Mouse (Mus musculus) midbrain, embryonic 15.5 days (tissue): ENCODE measurements at regions not wholly inside any gene's neighbourhood (a gene's known extent, or its start where the extent isn't known, plus 50 kb on each side); places are given as distances from the start of the nearest gene placed in this dataset.
"Not testable (repeated sequence)": the region's sequence is repeated elsewhere in the genome, so short reads cannot be mapped to it uniquely, and the experiment has no call there.

Source experiments
- ATAC-seq: fragments of 200-750 bp; cut with Nextera tagmentation; replicated peaks from 2 replicates; pipeline ENCODE4 v1.8.0; 2017; ENCODE audit warnings: moderate TSS enrichment
- H3K27ac ChIP-seq: fragments of 300-500 bp; sonication (generic); 2 replicates; pipeline ENCODE4 v1.5.1; 2015; ENCODE audit warnings: mild to moderate bottlenecking, inconsistent platforms
- H3K27me3 ChIP-seq: fragments of 300-500 bp; sonication (generic); replicated peaks from 2 replicates; pipeline ENCODE4 v1.6.1; 2015; ENCODE audit warnings: inconsistent platforms
- H3K36me3 ChIP-seq: fragments of 300-500 bp; sonication (generic); replicated peaks from 2 replicates; pipeline ENCODE4 v1.6.1; 2015; ENCODE audit warnings: inconsistent platforms
- H3K4me1 ChIP-seq: fragments of 300-500 bp; sonication (generic); 2 replicates; pipeline ENCODE4 v1.6.1; 2015; ENCODE audit warnings: inconsistent platforms
- H3K4me2 ChIP-seq: fragments of 300-500 bp; sonication (generic); 2 replicates; pipeline ENCODE4 v1.6.1; 2015; ENCODE audit warnings: inconsistent platforms, mild to moderate bottlenecking, moderate library complexity
- H3K4me3 ChIP-seq: fragments of 300-500 bp; sonication (generic); 2 replicates; pipeline ENCODE4 v1.5.1; 2015; ENCODE audit warnings: mild to moderate bottlenecking, inconsistent platforms
- H3K9ac ChIP-seq: fragments of 300-500 bp; sonication (generic); 2 replicates; pipeline ENCODE4 v1.6.1; 2015; ENCODE audit warnings: mild to moderate bottlenecking, inconsistent platforms
- H3K9me3 ChIP-seq: fragments of 300-500 bp; sonication (generic); 2 replicates; pipeline ENCODE4 v1.6.1; 2016; ENCODE audit warnings: inconsistent platforms
- WGBS: fragments of 180-500 bp; shearing (Covaris S2); methylation state at CpG from one replicate; pipeline ENCODE4 v1.1.7; 2015; ENCODE audit warnings: mixed read lengths; 5-methylcytosine and 5-hydroxymethylcytosine counted together

- H3K36me3 ChIP-seq, result no peaks in the 10 kb centered on the region
Observed at GRCm38 (mm10) chr8:63829096-63829495, 123.0 kb downstream of the Sgo2b start.

GRCm38 (mm10) chr8:63828141-63828540 lies 123.9 kb downstream of the Sgo2b start:
- H3K36me3 ChIP-seq, result no peaks in the 10 kb centered on the region
- no peak for ATAC-seq
- no peak overlapping the region for H3K4me2 ChIP-seq
- no peak overlapping the region for H3K4me3 ChIP-seq
- H3K4me1 ChIP-seq, result no peaks in the 10 kb centered on the region
- H3K9me3 ChIP-seq, result no peaks in the 10 kb centered on the region
- no peak overlapping the region for H3K27ac ChIP-seq
- no peak overlapping the region for H3K9ac ChIP-seq
- H3K27me3 ChIP-seq, result no peaks in the 10 kb centered on the region

More at GRCm38 (mm10) chr8:63829096-63829495, 123.0 kb downstream of the Sgo2b start:
- Histone ChIP-seq H3K27ac (no peak overlapping the region), H3K9ac (no peak overlapping the region), H3K4me1 (no peaks in the 10 kb centered on the region), H3K4me3 (no peak overlapping the region), H3K27me3 (no peaks in the 10 kb centered on the region), H3K4me2 (no peak overlapping the region), H3K9me3 (no peaks in the 10 kb centered on the region)
- no peak for ATAC-seq

GRCm38 (mm10) chr8:63784496-63784895 lies 167.6 kb downstream of the Sgo2b start:
- WGBS, result 40% methylated on average over 2 of the region's 2 CpGs
- Histone ChIP-seq H3K9me3 (no peaks in the 10 kb centered on the region), H3K4me1 (no peaks in the 10 kb centered on the region), H3K4me2 (no peak overlapping the region), H3K27me3 (no peaks in the 10 kb centered on the region), H3K4me3 (no peak overlapping the region), H3K36me3 (no peaks in the 10 kb centered on the region), H3K9ac (no peak overlapping the region), H3K27ac (no peak overlapping the region)
- ATAC-seq, result no peak

- ATAC-seq, result no peak
- Histone ChIP-seq H3K27me3 (no peaks in the 10 kb centered on the region), H3K27ac (no peak overlapping the region), H3K9ac (no peak overlapping the region), H3K4me2 (no peak overlapping the region), H3K4me3 (no peak overlapping the region), H3K4me1 (no peaks in the 10 kb centered on the region), H3K36me3 (no peaks in the 10 kb centered on the region), H3K9me3 (no peaks in the 10 kb centered on the region)
Observed at GRCm38 (mm10) chr8:63760891-63761290, 191.2 kb downstream of the Sgo2b start.

GRCm38 (mm10) chr8:63759931-63760330 lies 192.1 kb downstream of the Sgo2b start:
- H3K9ac ChIP-seq, H3K27ac ChIP-seq, ATAC-seq, H3K4me2 ChIP-seq, H3K4me1 ChIP-seq, H3K9me3 ChIP-seq, H3K4me3 ChIP-seq, H3K27me3 ChIP-seq, H3K36me3 ChIP-seq: not testable (repeated sequence)
- WGBS, result 78% methylated on average over 4 of the region's 4 CpGs

- peak; percentile 73 for ATAC-seq
- H3K4me1 ChIP-seq, result no peaks in the 10 kb centered on the region
- no peaks in the 10 kb centered on the region for H3K9me3 ChIP-seq
- H3K4me2 ChIP-seq, result no peak overlapping the region
- no peaks in the 10 kb centered on the region for H3K36me3 ChIP-seq
- H3K4me3 ChIP-seq, result no peak overlapping the region
- no peaks in the 10 kb centered on the region for H3K27me3 ChIP-seq
- no peak overlapping the region for H3K27ac ChIP-seq
- H3K9ac ChIP-seq, result no peak overlapping the region
Observed at GRCm38 (mm10) chr8:63755236-63755635, 196.8 kb downstream of the Sgo2b start.

- H3K27ac ChIP-seq, result no peak overlapping the region
- H3K4me2 ChIP-seq, result no peak overlapping the region
- no peaks in the 10 kb centered on the region for H3K4me1 ChIP-seq
- H3K9ac ChIP-seq, result no peak overlapping the region
- 84% methylated on average over 1 of the region's 1 CpGs for WGBS
- no peaks in the 10 kb centered on the region for H3K9me3 ChIP-seq
- no peaks in the 10 kb centered on the region for H3K27me3 ChIP-seq
- no peaks in the 10 kb centered on the region for H3K36me3 ChIP-seq
- H3K4me3 ChIP-seq, result no peak overlapping the region
- ATAC-seq, result no peak; the same call in 1 of the 2 replicates
Observed at GRCm38 (mm10) chr8:63754812-63755211, 197.2 kb downstream of the Sgo2b start.

- no peak for ATAC-seq
- Histone ChIP-seq H3K4me2 (no peak overlapping the region), H3K9ac (no peak overlapping the region), H3K27me3 (no peaks in the 10 kb centered on the region), H3K36me3 (no peaks in the 10 kb centered on the region), H3K4me3 (no peak overlapping the region), H3K9me3 (no peaks in the 10 kb centered on the region), H3K4me1 (no peaks in the 10 kb centered on the region), H3K27ac (no peak overlapping the region)
Observed at GRCm38 (mm10) chr8:63753236-63753635, 198.8 kb downstream of the Sgo2b start.

- ATAC-seq, result no peak
Observed at GRCm38 (mm10) chr8:63734411-63734810, 217.6 kb downstream of the Sgo2b start.

GRCm38 (mm10) chr8:63730741-63731140 lies 221.3 kb downstream of the Sgo2b start:
- H3K27ac ChIP-seq, H3K36me3 ChIP-seq, H3K4me3 ChIP-seq, H3K4me2 ChIP-seq, H3K4me1 ChIP-seq, H3K9me3 ChIP-seq, H3K9ac ChIP-seq, ATAC-seq, H3K27me3 ChIP-seq: not testable (repeated sequence)
- WGBS, result 87% methylated on average over 6 of the region's 6 CpGs

More at GRCm38 (mm10) chr8:63734411-63734810, 217.6 kb downstream of the Sgo2b start:
- H3K27ac ChIP-seq, result no peak overlapping the region
- no peak overlapping the region for H3K4me3 ChIP-seq
- no peak overlapping the region for H3K9ac ChIP-seq
- H3K36me3 ChIP-seq, result no peaks in the 10 kb centered on the region
- no peak overlapping the region for H3K4me2 ChIP-seq
- no peaks in the 10 kb centered on the region for H3K4me1 ChIP-seq
- H3K9me3 ChIP-seq, result no peaks in the 10 kb centered on the region
- H3K27me3 ChIP-seq, result no peaks in the 10 kb centered on the region
